In the genomic region with DNA sequence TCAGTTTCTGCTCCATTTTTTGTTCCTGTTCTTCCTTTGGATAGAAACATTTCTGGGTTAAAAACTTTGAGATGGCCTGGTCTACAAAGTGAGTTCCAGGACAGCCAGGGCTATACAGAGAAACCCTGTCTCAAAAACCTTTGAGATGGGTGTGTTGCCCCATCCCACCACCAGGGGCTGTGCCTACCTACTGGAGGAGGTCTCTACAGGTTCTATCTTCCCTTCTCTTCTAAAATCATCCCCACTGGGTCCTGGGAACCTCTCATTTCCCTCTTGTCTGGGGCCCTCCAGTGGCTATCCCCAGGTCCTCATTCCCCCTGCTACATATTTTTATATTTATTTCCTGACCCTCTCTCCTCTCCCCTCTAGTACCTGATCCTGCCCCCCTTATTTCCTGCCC, we compare ENCODE assay signal across 8 mouse cellular contexts. TPM values are rescaled to one million over a fixed set of nuclear protein-coding genes. Genes with fewer than 3 reads are reported as not detected.
A peak's percentile ranks its signal among the peaks of the same experiment; 100 is the strongest.
DNase-seq lines count a peak whose midpoint lies in the region; TF ChIP-seq lines count a peak whose summit lies in the region.

No protein-coding gene starts in this region.

- no peak for TF ChIP-seq POLR2A in thymus, adult 2 months (IDR thresholded peaks at IDR 0.05; ENCODE audit: control insufficient read depth, extremely low read depth, insufficient read depth, low read length, poor library complexity)

- no peak overlapping the region for H3K4me3 ChIP-seq in thymus, adult 2 months (ENCODE audit: control insufficient read depth, insufficient read depth, low read length)

- no peak for TF ChIP-seq CTCF in thymus, adult 2 months (IDR thresholded peaks at IDR 0.05; ENCODE audit: borderline replicate concordance, control insufficient read depth, extremely low read depth, insufficient read depth, low read length, poor library complexity)

- peaks cover 10% of the 10 kb centered on the region for H3K4me1 ChIP-seq in thymus, adult 2 months (replicated peaks; ENCODE audit: control insufficient read depth, insufficient read depth, low read length)

- peak; percentile 7 to 54 for DNase-seq in cerebellum, postnatal 14 days
- no peak for DNase-seq in cerebellum, postnatal 4 days (ENCODE audit: low spot score in 2 of 2)
- DNase-seq in B cell, adult 2 months, result peak; percentile 75 to 79
- DNase-seq in brain, adult 2 months (ENCODE audit: low read depth, low spot score), result peak; percentile 12
- DNase-seq in lung, postnatal 10 days, result peak; percentile 50
- DNase-seq in thymus, adult 2 months, result peak; percentile 75
- no peak for DNase-seq in left cerebral cortex, adult 8-10 months (ENCODE audit: low spot score in 2 of 2)
- DNase-seq in cerebellum, adult 9-11 months, result no peak

- H3K27ac ChIP-seq in thymus, adult 2 months (ENCODE audit: control insufficient read depth, insufficient read depth, low read length), result no peak overlapping the region

- no peaks in the 10 kb centered on the region for H3K27me3 ChIP-seq in thymus, adult 2 months (ENCODE audit: control insufficient read depth, insufficient read depth, low read length)

- H3K36me3 ChIP-seq in thymus, adult 2 months (ENCODE audit: control insufficient read depth, insufficient read depth, low read length), result no peaks in the 10 kb centered on the region

RNA-seq across cellular contexts. Expression of gene Rbx1, which starts 41.1 kb away (rescaled TPM):
- polyA plus RNA-seq in thymus, adult 2 months (2012; rRNA removed), result 85.2 and 104 TPM in 2 replicates
- 100 to 1,000 TPM; 125 to 142 (median 132) TPM for total RNA-seq in left cerebral cortex, adult 8-10 months (2022)

Comparison
In these comparisons a context has a peak if more than half of its experiments do, and no peak if none do; other contexts are left out.
1. DNase-seq: peak in cerebellum, postnatal 14 days (2 of 2), B cell, adult 2 months (2 of 2), brain, adult 2 months (single experiment), lung, postnatal 10 days (single experiment) and thymus, adult 2 months (single experiment); none in cerebellum, postnatal 4 days (0 of 2), left cerebral cortex, adult 8-10 months (0 of 2) and cerebellum, adult 9-11 months (single experiment).